Mouse (Mus musculus) heart, embryonic 11.5 days (tissue): ENCODE measurements around the gene Fcf1. TPM values are rescaled to one million over a fixed set of nuclear protein-coding genes. Genes with fewer than 3 reads are reported as not detected.

Experiments used
- ATAC-seq: fragments of 200-750 bp; cut with Nextera tagmentation; replicated peaks from 2 replicates; pipeline ENCODE4 v1.8.0; 2017; ENCODE audit warnings: moderate library complexity; ENCODE audit not compliant: insufficient number of reproducible peaks, low FRiP score, low TSS enrichment
- H3K27ac ChIP-seq: fragments of 300-500 bp; sonication (generic); 2 replicates; pipeline ENCODE4 v1.5.1; 2014; ENCODE audit warnings: mild to moderate bottlenecking, low read depth, low read length
- H3K27me3 ChIP-seq: fragments of 300-500 bp; sonication (generic); 2 replicates; pipeline ENCODE4 v1.6.1; 2014; ENCODE audit warnings: mild to moderate bottlenecking, low read length, mixed read lengths; ENCODE audit not compliant: control insufficient read depth, insufficient read depth
- H3K36me3 ChIP-seq: fragments of 300-500 bp; sonication (generic); 2 replicates; pipeline ENCODE4 v1.6.1; 2014; ENCODE audit warnings: mild to moderate bottlenecking, low read length, moderate library complexity, mixed read lengths; ENCODE audit not compliant: control insufficient read depth, insufficient read depth
- H3K4me1 ChIP-seq: fragments of 300-500 bp; sonication (generic); 2 replicates; pipeline ENCODE4 v1.6.1; 2014; ENCODE audit warnings: low read length; ENCODE audit not compliant: control insufficient read depth, insufficient read depth
- H3K4me2 ChIP-seq: fragments of 300-500 bp; sonication (generic); 2 replicates; pipeline ENCODE4 v1.6.1; 2014; ENCODE audit warnings: mild to moderate bottlenecking, moderate library complexity
- H3K4me3 ChIP-seq: fragments of 300-500 bp; sonication (generic); 2 replicates; pipeline ENCODE4 v1.5.1; 2014; ENCODE audit warnings: low read depth, low read length
- H3K9ac ChIP-seq: fragments of 300-500 bp; sonication (generic); 2 replicates; pipeline ENCODE4 v1.6.1; 2014; ENCODE audit warnings: mild to moderate bottlenecking, low read depth, low read length, moderate library complexity
- H3K9me3 ChIP-seq: fragments of 300-500 bp; sonication (generic); replicated peaks from 2 replicates; pipeline ENCODE4 v1.6.1; 2016; ENCODE audit warnings: low read length; ENCODE audit not compliant: control insufficient read depth
- WGBS: fragments of 180-500 bp; shearing (Covaris S2); extraction: QIAGEN DNeasy Blood & Tissue Kit; methylation state at CpG from one replicate; pipeline ENCODE4 v1.1.7; 2014; ENCODE audit not compliant: insufficient replicate concordance; 5-methylcytosine and 5-hydroxymethylcytosine counted together
- polyA plus RNA-seq: library from polyadenylated mRNA; unstranded; fragments of >200 nt; fragmentation: Nextera tagmentation; extraction: Ambion mirVana; gene quantifications from 2 replicates; pipeline ENCODE4 v1.2.1, GENCODE M21; 2014

Gene Fcf1
- polyA plus RNA-seq, 1 experiment from 2014 or later = 102 TPM

- no peak for ATAC-seq
- no peak overlapping the region for H3K4me3 ChIP-seq
- no peak overlapping the region for H3K4me2 ChIP-seq
- no peaks in the 10 kb centered on the region for H3K4me1 ChIP-seq
- no peak overlapping the region for H3K27ac ChIP-seq
- H3K9ac ChIP-seq = no peak overlapping the region
- H3K27me3 ChIP-seq = no peaks in the 10 kb centered on the region
- H3K36me3 ChIP-seq = peaks cover 21% of the 10 kb centered on the region
- 92% methylated on average over 2 of the region's 2 CpGs for WGBS
- no peaks in the 10 kb centered on the region for H3K9me3 ChIP-seq
Measured at GRCm38 (mm10) chr12:85010541-85010940, 39.8 kb downstream of the Fcf1 start.

GRCm38 (mm10) chr12:85012185-85012584 lies 41.5 kb downstream of the Fcf1 start:
- Histone ChIP-seq H3K4me3 (no peak overlapping the region), H3K27ac (no peak overlapping the region), H3K9ac (no peak overlapping the region), H3K9me3 (no peaks in the 10 kb centered on the region), H3K27me3 (no peaks in the 10 kb centered on the region), H3K4me1 (no peaks in the 10 kb centered on the region), H3K4me2 (no peak overlapping the region), H3K36me3 (peaks cover 21% of the 10 kb centered on the region)
- WGBS = 71% methylated on average over 2 of the region's 2 CpGs
- no peak for ATAC-seq

GRCm38 (mm10) chr12:85022071-85022470 lies 51.4 kb downstream of the Fcf1 start:
- H3K36me3 ChIP-seq = no peaks in the 10 kb centered on the region
- 91% methylated on average over 1 of the region's 1 CpGs for WGBS
- no peak overlapping the region for H3K4me3 ChIP-seq
- no peaks in the 10 kb centered on the region for H3K9me3 ChIP-seq
- H3K27ac ChIP-seq = no peak overlapping the region
- ATAC-seq = no peak
- H3K9ac ChIP-seq = no peak overlapping the region
- no peaks in the 10 kb centered on the region for H3K27me3 ChIP-seq
- H3K4me1 ChIP-seq = no peaks in the 10 kb centered on the region
- no peak overlapping the region for H3K4me2 ChIP-seq

- Histone ChIP-seq H3K4me2 (no peak overlapping the region), H3K27me3 (no peaks in the 10 kb centered on the region), H3K27ac (no peak overlapping the region), H3K36me3 (peaks cover 20% of the 10 kb centered on the region), H3K9me3 (no peaks in the 10 kb centered on the region), H3K4me1 (no peaks in the 10 kb centered on the region), H3K4me3 (no peak overlapping the region), H3K9ac (no peak overlapping the region)
- no peak for ATAC-seq
- 88% methylated on average over 2 of the region's 2 CpGs for WGBS
Measured at GRCm38 (mm10) chr12:85032710-85033109, 62.0 kb downstream of the Fcf1 start.

Other genes starting within 250 kb of the Fcf1 start
- gene Npc2, start 197.7 kb upstream of the Fcf1 start, polyA plus RNA-seq = 52.0 and 55.6 TPM in 2 replicates
- 133 and 142 TPM in 2 replicates for gene Isca2, start 197.6 kb upstream of the Fcf1 start, polyA plus RNA-seq
- 0.21 and 0.37 TPM in 2 replicates for gene Ltbp2, start 94.4 kb upstream of the Fcf1 start, polyA plus RNA-seq
- 13.1 and 16.1 TPM in 2 replicates for gene Arel1, start within 50 bp of the Fcf1 start, polyA plus RNA-seq
- 28.5 and 30.4 TPM in 2 replicates for gene Ylpm1, start 25.4 kb downstream of the Fcf1 start, polyA plus RNA-seq
- 2.5 and 3.1 TPM in 2 replicates for gene Prox2, start 139.9 kb downstream of the Fcf1 start, polyA plus RNA-seq
- 170 and 200 TPM in 2 replicates for gene Dlst, start 139.9 kb downstream of the Fcf1 start, polyA plus RNA-seq
- 0.94 and 1.3 TPM in 2 replicates for gene Rps6kl1, start 180.4 kb downstream of the Fcf1 start, polyA plus RNA-seq
- 9.0 and 12.7 TPM in 2 replicates for gene Pgf, start 206.9 kb downstream of the Fcf1 start, polyA plus RNA-seq
- 60.4 and 60.6 TPM in 2 replicates for gene Eif2b2, start 248.6 kb downstream of the Fcf1 start, polyA plus RNA-seq